Mouse (Mus musculus) large intestine, adult 2 months (tissue): ENCODE data around the gene Cog8. TPM values are rescaled to one million over a fixed set of nuclear protein-coding genes. Genes with fewer than 3 reads are reported as not detected.
A peak's percentile ranks its signal among the peaks of the same experiment; 100 is the strongest.

Experiments
- DNase-seq: peaks from one replicate; pipeline ENCODE4 v3.0.0-alpha.2; 2012; ENCODE audit warnings: low read depth, low spot score
- WGBS: fragments of 180-500 bp; shearing (Covaris S2); methylation state at CpG from one replicate; pipeline ENCODE4 v1.1.7; 2018; 5-methylcytosine and 5-hydroxymethylcytosine counted together
- polyA plus RNA-seq: library from polyadenylated mRNA; depleted of rRNA; stranded (reverse); fragments of >200 nt; gene quantifications from 2 replicates; pipeline ENCODE4 v1.2.3, GENCODE M21; 2012; rRNA removed

Cog8 gene
- 28.5 and 33.1 TPM in 2 replicates for polyA plus RNA-seq

DNA sequence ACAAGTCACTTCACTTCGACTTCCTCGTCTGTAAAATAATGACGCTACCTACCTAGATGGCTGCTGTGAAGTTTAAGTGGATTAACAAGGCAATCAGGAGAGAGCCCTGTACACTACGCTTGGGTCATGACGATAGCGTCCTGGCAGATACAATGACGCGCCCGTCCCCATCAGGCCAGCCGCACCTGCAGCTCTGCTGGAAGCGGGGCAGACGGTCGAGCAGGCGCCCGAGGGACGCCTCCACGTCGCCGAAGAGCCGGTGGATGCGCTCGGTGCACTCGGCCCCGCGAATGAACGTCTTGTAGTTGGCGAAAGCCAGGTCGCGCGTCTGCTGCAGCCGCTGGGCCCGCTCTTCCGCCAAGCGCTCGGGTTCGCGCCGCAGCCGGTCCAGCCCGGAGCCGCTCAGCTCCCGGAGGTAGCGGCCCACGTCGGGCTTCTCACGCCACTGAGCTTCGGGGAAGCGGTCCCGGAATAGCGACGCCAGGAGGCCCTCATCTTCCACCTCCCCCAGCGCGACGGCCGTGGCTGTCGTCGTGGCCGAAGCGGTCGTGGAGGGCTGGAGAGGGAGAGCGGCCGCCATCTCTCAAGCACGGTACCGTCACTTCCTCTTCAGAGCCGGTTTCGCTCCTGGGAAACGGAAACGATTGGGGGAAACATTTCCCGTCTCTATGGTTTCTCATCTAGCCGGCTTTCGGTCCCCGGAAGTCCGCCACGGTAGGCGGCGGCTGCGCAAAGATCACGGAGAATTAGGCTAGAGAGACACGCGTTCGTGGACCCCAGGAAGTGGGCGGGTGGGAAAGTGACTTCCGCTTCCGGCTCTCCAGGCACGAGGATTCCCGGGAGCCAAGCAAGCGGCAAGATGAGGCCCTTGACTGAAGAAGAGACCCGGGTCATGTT lies at the start of gene Cog8, which contains the start of gene Nip7:
Gene Cog8 (minus strand): TSS at position 614 of the 897 bp plus-strand sequence.
Gene Nip7 (plus strand): TSS at position 802 of the 897 bp plus-strand sequence.
- peak; percentile 90 for DNase-seq
- WGBS = under 1% methylated on average over 88 of the region's 88 CpGs

- WGBS = 11% methylated on average over 4 of the region's 4 CpGs
- no peak for DNase-seq
Measured at GRCm38 (mm10) chr8:107104547-107104946, 48.1 kb upstream of the Cog8 start.

DNA sequence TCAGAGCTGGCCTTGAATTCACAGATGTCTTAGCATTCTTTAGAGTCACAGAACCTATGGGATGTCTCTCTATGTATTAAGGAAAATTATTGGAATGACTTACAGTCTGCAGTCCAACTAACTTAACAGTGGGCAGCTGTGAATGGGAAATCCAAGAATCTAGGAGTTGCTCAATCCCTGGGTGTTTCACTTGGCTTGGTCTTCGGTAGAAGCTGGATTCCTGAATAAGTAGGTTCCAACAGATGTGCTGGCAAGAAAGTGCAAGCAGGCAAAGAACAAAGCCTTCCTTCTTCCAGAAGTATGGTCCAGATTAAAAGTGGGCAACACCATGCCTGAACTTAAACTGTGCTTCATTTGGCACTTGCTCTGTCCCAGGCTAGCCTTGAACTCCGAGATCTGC lies 44.1 kb upstream of the Cog8 start:
- DNase-seq = no peak
- WGBS = 63% methylated on average over 2 of the region's 2 CpGs

- DNase-seq = no peak
- WGBS = 3% methylated on average over 36 of the region's 39 CpGs
Measured at GRCm38 (mm10) chr8:107096366-107097036, 40.0 kb upstream of the Cog8 start, which contains the start of gene Terf2. Gene Terf2, minus strand, starts transcription at chr8:107096547.

- no peak for DNase-seq
- 1% methylated on average over 47 of the region's 53 CpGs for WGBS
Measured at GRCm38 (mm10) chr8:107095717-107096365, 39.4 kb upstream of the Cog8 start.

GRCm38 (mm10) chr8:107090531-107090930 lies 34.0 kb upstream of the Cog8 start:
- no peak for DNase-seq
- WGBS = 86% methylated on average over 7 of the region's 7 CpGs

- 93% methylated on average over 5 of the region's 5 CpGs for WGBS
- no peak for DNase-seq
Measured at GRCm38 (mm10) chr8:107088526-107089063, 32.1 kb upstream of the Cog8 start.

GRCm38 (mm10) chr8:107086018-107086417 lies 29.5 kb upstream of the Cog8 start:
- 96% methylated on average over 5 of the region's 5 CpGs for WGBS
- DNase-seq = no peak

- DNase-seq = no peak
- WGBS = 97% methylated on average over 17 of the region's 17 CpGs
Measured at GRCm38 (mm10) chr8:107085358-107085757, 28.9 kb upstream of the Cog8 start.

DNA sequence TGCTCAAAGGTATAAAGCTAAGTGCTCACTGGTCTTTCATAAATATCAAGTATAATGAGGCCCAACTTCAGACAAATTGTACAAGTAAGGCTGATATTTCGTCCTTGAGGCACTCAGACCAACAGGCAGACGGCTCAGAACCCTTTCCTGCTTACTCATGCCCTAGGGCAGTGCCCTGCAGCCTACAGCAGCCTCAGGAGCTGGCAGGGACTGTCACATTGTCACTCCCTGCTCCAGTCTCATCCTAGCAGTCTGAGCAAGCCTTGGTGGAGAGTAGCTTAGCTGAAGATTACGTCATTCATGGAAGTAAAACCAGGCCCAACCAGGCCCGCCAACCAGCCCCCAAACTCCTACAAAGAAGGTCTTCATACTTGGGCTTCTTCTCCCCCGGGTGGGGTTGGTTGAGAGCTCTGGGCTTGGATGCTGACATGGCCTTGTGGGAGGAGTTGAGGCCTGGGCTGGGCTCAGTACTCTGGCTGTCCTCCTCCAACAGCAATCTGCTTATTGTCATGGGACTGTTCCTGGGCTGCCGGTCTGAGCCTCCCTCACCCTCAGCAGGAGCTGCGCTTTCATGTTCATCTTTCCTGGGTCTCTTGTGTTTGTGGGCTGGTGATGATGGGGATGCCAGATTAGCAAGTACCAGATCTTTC lies 19.9 kb upstream of the Cog8 start:
- 84% methylated on average over 7 of the region's 7 CpGs for WGBS
- no peak for DNase-seq

DNA sequence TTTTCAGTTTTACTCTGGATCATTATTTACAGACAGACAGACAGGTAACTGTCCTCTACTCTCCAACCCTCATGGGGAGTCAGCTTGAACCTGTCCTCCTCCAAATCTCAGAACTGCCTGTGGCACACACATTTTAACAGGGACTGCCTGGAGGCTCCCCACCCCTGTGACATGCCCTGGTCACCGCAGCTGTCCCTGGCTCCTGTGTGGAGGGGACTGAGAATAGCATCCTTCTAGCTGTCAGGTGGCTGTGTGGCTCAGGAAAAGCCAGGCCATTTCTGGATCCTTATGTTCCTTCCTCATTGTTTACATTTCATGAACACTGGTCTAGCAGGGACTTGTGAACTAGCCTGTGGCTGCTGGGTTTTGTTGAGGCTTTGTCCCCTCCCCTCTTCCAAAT lies 17.6 kb upstream of the Cog8 start:
- DNase-seq = no peak
- 93% methylated on average over 1 of the region's 1 CpGs for WGBS

DNA sequence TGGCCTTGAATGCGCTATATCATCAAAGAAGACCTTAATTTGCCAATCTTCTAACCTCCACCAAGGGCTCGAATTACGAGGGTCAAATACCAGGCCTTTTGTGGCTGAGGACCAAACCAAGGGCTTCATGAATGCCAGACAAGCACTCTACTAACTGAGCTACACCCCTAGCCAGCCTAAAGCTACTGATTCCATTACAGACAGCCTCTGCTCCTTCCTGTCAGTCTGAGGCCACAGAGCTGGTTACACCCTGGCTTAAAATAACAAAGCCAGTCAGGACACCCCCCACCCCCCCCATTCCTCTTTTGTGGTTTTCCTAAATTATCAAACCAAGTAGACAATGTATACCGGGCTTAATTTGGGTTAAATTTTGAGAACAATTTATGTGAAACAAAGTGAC lies 17.2 kb upstream of the Cog8 start:
- 87% methylated on average over 4 of the region's 4 CpGs for WGBS
- no peak for DNase-seq

- 25% methylated on average over 17 of the region's 17 CpGs for WGBS
- DNase-seq = no peak
Measured at GRCm38 (mm10) chr8:107065511-107066496, 9.3 kb upstream of the Cog8 start, which contains the start of gene Tmed6. Gene Tmed6, minus strand, starts transcription at chr8:107065644.

- WGBS = 79% methylated on average over 1 of the region's 1 CpGs
- no peak for DNase-seq
Measured at GRCm38 (mm10) chr8:107062613-107063012, 6.1 kb upstream of the Cog8 start.

DNA sequence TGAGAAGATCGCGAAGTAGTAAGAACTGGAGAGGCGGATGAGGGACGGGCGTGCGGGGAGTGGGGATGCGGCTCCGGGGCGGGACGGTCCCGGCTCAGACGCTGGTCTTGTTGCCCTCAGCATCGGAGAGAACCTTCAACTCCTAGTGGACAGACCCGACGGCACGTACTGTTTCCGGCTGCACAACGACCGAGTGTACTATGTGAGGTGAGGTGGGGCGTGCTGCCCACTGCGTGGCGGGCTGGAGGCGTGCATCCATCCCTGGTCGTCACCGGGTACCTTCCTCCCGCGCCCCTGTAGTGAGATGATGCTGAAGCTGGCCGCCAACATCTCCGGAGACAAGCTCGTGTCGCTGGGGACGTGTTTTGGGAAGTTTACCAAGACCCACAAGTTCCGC lies 482 bp upstream of the Cog8 start:
- no peak for DNase-seq
- 1% methylated on average over 33 of the region's 33 CpGs for WGBS

DNA sequence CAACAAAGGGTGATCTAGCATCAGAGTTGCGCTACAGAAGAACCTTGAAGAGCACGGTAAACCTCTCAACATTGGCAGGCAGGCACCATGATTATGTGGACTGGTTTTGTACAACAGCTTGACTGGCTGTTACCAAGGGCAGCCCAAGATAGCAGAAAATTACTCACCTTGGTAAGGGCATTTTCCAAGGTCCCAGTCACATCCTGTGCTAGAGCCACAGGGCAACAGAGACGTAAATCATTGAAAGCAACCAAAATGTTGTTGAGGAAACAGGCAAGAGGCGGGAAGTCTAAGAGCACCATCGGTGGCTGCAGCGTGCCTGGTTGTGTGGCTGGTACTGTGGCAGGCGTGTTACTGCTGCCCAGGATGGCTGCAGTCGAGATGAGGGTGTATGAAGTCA lies 4.4 kb downstream of the Cog8 start:
- 95% methylated on average over 8 of the region's 8 CpGs for WGBS
- no peak for DNase-seq

DNA sequence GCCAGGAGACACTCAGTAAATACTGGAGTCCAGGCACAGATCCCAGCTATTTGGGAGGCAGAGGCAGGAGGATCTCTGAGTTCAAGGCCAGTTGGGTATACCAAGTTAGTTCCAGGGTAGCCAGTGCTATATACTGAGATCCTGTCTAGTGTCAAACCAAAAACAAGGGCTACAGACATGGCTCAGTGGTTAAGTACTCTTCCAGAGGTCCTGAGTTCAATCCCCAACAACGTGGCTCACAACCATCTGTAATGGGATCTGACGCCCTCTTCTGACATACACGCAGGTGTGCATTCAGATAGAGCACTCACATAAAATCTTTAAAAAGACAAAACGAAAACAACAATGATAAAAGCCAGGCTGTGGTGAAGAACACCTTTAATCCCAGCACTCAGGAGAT lies 7.0 kb downstream of the Cog8 start:
- no peak for DNase-seq
- WGBS = 86% methylated on average over 4 of the region's 4 CpGs
